Mouse (Mus musculus) cerebral cortex, adult 2 months (tissue): ENCODE results near the gene 2310011J03Rik.

Experiments
- WGBS: fragments of 180-500 bp; shearing (Covaris S2); methylation state at CpG from one replicate; pipeline ENCODE4 v1.1.7; 2018; 5-methylcytosine and 5-hydroxymethylcytosine counted together

2310011J03Rik gene

DNA sequence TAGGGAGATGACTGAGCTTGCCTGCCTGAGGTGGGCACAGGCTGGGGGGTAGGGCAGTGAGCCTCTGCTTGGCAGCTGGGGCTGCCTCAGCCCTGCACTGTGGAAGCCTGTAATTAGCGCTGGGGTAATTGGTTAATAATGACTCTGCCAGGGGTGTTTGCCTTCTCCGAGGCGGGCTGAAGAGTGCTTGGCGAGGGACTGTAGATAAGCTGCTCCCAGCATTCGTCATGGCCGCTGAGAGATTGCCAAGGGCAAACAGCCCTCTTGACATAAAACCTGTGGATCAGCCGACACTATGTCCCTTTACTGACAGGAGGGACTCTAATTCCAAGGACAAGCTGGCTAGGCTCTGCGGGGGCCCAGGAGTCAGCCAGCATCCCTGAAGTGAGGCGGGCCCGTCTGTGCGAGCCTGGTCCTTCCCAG lies 4.0 kb downstream of the 2310011J03Rik start:
- WGBS, result 28% methylated on average over 11 of the region's 11 CpGs

DNA sequence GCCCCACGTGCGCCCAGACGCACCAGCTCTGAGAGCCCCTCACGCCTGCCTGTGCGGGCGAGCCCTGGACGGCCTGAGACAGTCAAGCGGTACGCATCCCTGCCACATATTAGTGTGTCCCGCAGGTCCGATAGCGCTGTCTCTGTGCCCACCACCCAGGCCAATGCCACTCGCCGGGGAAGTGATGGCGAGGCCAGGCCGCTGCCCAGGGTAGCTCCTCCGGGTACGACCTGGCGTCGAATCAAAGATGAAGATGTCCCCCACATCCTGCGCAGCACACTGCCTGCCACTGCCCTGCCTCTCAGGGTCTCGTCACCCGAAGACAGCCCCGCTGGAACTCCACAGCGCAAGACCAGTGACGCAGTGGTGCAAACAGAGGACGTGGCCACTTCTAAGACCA lies 5.0 kb downstream of the 2310011J03Rik start:
- WGBS, result 68% methylated on average over 27 of the region's 27 CpGs

DNA sequence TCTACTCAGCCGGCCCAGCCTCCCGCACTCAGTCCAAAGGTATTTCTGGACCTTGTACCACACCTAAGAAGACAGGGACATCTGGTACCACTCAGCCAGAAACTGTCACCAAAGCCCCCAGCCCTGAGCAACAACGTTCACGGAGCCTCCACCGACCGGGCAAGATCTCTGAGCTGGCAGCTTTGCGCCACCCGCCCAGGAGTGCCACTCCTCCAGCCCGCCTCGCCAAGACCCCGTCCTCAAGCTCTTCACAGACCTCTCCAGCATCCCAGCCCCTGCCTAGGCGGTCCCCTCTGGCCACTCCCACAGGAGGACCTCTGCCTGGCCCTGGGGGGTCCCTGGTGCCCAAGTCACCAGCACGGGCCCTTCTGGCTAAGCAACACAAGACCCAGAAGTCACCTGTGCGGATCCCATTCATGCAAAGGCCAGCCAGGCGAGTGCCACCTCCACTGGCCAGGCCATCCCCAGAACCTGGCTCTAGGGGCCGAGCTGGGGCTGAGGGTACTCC lies 5.8 kb downstream of the 2310011J03Rik start:
- WGBS, result 58% methylated on average over 16 of the region's 16 CpGs

DNA sequence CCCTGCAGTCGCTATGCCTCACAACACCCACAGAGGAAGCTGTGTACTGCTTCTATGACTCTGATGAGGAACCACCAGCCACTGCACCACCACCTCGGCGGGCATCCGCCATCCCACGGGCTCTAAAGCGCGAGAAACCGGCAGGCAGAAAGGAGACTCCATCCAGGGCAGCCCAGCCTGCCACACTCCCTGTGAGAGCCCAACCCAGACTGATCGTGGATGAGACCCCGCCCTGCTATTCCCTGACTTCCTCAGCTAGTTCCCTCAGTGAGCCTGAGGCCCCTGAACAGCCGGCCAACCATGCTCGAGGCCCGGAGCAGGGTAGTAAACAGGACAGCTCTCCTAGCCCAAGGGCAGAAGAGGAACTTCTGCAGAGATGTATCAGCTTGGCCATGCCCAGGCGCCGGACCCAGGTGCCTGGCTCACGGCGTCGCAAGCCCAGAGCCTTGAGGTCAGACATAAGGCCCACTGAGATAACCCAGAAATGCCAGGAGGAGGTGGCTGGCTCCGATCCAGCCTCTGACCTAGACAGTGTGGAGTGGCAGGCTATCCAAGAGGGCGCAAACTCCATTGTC lies 6.6 kb downstream of the 2310011J03Rik start:
- 60% methylated on average over 20 of the region's 20 CpGs for WGBS

DNA sequence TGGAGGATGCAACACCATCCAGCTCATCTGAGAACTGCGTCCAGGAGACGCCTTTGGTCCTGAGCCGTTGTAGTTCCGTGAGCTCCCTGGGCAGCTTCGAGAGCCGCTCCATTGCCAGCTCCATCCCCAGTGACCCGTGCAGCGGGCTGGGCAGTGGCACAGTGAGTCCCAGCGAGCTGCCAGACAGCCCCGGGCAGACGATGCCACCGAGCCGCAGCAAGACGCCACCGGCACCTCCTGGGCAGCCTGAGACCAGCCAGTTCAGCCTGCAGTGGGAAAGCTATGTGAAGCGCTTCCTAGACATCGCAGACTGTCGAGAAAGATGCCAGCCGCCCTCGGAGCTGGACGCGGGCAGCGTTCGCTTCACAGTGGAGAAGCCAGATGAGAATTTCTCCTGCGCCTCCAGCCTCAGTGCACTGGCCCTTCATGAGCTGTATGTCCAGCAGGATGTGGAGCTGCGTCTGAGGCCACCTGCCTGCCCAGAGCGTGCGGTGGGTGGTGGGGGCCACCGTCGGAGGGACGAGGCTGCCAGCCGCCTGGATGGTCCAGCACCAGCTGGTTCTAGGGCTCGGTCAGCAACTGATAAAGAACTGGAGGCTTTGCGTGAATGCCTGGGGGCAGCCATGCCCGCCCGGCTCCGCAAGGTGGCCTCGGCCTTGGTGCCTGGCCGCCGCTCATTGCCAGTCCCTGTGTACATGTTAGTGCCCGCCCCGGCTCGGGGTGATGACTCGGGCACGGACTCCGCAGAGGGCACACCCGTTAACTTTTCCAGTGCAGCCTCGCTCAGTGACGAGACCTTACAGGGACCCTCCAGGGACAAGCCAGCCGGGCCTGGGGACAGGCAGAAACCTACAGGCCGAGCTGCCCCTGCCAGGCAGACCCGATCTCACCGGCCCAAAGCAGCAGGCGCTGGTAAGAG lies 7.5 kb downstream of the 2310011J03Rik start:
- whole genome bisulfite sequencing, result 70% methylated on average over 54 of the region's 54 CpGs

DNA sequence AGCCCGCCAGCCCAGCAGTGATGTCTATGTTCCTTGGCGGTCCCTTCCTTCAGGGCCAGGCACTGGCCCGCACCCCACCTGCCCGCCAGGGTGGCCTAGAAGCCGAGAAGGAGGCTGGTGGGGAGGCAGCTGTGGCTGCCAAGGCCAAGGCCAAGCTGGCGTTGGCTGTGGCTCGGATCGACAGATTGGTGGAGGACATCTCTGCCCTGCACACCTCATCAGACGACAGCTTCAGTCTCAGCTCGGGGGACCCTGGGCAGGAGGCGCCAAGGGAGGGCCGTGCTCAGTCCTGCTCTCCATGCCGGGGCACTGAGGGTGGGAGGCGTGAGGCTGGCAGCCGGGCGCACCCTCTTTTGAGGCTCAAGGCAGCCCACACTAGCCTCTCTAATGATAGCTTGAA lies 8.8 kb downstream of the 2310011J03Rik start:
- WGBS, result 76% methylated on average over 16 of the region's 16 CpGs

DNA sequence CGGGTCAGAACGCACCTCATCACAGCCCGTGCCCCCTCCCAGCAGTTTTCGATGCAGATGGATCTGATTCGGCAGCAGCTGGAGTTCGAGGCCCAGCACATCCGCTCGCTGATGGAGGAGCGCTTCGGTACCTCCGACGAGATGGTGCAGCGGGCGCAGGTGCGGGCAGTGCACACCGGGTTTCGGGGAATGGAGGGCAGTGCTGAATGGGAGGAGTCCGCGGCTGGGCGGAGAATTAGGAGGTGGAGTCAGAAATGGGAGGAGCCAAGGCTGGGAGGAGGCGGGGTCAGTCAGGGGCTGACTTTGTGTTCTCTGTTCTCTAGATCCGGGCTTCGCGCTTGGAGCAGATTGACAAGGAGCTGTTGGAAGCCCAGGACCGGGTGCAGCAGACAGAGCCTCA lies 15.5 kb downstream of the 2310011J03Rik start:
- 43% methylated on average over 25 of the region's 25 CpGs for WGBS

DNA sequence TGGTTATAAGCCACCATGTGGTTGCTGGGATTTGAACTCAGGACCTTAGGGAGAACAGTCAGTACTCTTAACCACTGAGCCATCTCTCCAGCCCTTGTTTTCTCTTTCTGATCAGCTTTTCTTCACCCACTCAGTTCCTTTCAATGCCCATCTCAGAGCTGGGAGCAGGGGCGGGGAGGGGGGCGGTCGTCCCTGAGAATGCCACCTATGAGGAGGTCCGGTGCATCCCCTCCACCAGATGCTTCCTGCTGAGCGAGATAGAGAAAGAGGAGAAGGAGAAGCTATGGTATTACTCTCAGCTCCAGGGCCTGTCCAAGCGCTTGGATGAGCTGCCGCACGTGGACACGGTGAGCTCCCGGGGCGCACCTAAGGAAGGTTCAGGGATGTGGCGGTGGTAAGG lies 15.9 kb downstream of the 2310011J03Rik start:
- WGBS, result 55% methylated on average over 12 of the region's 12 CpGs

DNA sequence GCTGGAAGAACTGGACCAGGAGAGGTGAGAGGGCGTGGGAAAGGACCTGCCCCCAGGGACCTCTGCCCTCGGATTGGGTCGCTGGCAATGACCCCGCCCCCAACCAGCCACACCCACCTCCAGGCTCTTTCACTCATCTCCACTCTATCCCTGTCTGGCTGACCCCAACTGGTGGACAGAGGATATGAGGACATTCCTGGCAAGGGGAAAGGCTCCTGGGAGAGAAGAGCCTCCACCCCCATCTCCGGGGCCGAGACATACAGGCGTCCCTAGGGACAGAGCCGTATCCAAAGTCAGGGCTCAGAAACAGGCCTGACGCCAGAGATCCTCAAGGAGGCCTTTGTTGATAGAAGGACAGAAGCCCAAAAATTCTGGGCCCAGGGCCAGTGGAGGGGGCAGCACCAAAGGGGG lies 17.9 kb downstream of the 2310011J03Rik start:
- WGBS, result 10% methylated on average over 9 of the region's 9 CpGs

DNA sequence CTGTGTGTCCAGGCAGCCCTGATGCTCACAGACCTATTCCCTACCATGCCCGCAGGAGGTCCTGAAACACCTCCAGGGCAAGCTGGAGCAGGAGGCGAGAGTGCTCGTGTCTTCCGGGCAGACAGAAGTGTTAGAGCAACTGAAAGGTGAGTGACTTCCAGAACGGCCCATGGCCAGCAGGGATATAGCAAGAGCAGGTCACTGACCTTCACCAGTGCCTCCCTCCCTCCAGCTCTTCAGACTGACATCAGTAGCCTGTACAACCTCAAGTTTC lies 18.3 kb downstream of the 2310011J03Rik start:
- 49% methylated on average over 5 of the region's 5 CpGs for WGBS

DNA sequence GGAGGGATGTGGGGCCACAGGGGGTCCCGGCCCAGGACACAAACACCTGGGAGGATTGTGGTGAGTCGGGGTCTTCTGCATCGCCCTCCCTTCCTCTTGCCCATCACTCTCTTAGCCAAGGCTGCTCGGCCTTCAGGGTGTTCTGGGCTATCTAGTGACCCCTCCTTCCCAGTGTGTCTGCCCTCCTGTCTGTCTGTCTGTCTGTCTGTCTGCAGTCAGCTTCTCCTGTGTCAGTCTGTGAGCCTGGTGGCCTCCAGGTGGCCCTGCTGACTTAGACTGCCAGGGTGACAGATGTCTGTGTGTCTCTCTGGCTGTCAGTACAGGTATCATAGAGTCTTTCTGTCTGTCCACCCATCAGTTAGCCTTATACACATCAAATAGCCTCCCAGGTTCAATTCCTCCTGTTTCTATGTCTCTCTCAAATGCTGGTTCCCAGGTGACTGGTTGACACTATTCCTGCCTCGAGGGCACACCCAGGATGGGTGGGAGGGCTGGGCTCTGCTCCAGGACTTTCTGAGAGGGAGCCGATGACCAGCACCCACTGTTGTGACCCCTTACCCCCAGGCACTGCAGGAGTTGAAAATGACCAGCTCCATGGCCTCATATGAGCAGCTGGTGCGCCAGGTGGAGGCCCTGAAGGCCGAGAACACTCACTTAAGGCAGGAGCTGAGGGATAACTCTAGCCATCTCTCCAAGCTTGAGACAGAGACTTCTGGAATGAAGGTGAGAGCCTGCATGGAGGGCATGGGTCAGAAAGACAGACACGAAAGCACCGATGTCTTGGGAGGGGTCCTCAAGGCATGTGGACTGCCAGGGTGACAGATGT lies 18.9 kb downstream of the 2310011J03Rik start:
- 48% methylated on average over 9 of the region's 10 CpGs for WGBS

DNA sequence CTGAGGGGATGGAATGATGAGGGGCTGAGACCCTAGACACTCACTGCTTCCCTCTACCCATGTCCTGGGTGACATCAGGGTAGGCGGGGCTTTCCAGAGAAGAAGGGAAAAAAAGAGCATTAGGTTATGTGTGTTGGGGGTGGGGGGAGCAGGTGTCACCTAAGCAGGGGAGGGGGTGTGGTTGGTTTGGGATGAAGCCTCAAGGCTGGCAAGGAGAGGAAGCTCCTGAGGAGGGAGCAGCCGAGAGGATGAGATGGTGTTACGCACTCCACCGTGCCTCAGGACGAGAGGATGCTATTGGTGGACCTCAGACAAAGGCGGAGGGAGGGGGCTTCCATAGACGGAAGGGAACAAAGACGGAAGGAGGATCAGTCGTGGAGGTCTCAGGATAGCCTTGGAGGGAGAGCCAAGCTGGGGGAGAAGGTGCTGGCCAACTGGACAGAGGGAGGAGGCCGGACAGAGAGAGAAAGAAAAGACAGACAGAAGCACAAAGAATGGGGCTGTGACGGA lies 19.6 kb downstream of the 2310011J03Rik start:
- 10% methylated on average over 11 of the region's 11 CpGs for WGBS

DNA sequence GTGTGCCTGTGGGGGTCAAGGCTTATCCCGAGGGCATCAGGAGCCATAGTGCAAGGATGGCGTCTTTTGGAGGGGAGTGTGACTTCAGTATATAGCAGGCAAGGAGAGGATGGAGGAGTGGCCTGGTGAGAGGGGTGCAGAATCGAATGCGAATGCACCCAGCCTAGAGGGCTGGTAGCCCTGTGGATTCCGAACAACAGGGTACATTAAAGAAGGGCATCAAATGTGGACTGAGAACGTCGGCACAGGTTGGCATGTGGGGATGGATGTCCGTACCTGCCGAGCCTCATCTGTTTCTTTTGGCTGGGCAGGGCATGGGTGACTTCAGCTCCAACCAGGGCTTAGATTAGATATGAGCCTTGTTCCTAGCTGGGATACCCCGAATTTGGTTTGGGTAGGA lies 20.5 kb downstream of the 2310011J03Rik start:
- 35% methylated on average over 10 of the region's 10 CpGs for WGBS

DNA sequence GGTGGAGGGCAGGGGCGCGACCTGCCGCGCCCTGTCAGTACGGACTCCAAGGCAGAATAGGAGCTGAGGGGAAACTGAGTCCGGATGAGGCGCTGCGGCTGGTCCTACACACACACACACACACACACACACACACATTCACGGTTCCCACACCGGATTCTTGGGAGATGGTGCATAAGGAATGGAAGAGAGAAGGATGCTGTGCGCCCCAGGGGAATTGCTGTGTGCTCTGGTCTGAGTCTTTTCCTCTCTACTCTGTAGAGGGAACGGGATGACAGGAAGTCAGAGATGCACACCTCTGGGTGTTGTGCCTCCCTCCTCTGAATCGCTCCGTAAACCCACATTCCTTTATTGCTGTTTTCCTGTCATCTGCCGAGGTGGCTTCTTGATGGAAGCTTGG lies 21.0 kb downstream of the 2310011J03Rik start:
- 4% methylated on average over 15 of the region's 15 CpGs for WGBS

DNA sequence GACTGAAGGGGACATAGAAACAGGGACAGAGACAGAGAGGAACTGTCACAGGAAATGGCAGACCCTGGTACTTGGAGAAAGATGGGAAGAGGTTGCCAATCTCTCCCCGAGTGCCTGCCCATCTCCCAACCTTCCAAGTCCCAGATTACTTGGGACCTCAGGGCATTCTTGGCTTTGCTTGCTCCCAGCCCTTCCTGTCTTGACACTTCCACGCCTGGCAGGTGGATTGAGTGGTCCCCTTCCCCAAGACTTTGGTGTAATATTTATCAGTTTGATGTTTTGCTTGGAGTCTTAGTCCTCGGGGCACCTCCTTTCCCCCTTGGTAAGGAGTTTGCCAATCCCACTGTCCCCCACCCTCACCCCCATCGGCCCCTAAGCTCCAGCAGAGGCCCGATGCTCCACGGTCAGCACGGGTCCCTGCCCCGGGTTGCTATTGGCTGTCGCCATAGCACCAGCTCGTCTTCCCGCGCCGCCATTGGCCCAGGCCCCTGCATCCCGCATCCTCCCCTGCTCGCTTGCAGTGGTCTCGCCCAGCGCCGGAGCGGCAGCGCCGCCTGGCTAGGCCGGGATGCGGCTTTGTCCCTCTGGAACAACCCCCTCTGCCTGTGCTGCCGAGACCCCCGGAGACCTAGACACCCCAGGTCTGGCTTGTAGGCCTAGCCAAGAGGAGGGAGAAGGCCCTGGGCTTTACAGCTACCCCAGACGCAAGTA lies 21.6 kb downstream of the 2310011J03Rik start:
- WGBS, result 4% methylated on average over 26 of the region's 26 CpGs

DNA sequence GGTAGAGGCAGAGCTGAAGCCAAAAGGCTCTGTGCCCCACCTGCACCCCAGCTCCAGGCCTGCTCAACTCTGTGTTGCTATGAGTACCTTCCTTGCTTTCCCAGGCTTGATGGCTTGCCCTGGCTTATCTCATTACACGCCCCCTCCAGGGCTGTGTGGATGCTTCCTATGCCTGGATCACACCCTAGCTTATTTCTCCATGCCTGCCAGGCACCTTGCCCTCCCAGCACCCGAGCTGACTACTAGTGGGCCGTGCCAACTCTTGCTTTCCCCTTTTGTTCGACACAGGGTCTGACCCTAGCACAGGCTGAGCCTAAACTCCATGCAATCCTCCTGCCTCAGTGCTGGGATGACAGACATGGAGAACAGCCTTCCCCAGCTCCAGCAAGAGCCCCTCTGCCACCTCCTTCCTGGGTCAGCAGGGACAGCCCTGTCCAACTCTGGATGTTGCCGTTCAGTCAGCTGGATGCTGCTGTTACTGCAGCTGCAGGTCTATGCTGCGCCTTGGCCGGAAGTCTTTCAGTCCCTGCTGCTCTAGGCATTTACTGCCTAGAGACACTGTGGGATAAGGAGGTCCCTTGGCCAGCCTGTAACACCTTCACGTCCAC lies 22.7 kb downstream of the 2310011J03Rik start:
- 37% methylated on average over 8 of the region's 8 CpGs for WGBS

DNA sequence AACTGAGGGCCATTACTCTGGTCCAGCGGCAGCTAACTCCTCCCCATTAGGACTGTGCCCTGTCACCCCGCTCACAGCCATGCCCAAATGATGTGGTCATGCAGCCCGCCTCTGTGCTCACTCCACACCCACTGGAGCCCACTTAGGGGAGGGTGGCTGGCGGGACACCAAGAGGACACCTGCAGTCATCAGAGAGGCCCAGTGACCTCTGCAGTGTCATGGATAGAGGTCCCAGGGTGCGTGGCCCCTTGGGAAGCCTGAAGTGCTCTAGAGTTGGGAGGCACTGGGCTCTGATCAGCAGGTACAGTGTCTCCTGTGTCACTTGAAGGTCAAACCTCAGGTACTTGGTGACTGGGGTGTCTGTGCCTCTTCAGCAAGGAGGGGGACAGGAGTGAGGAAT lies 23.5 kb downstream of the 2310011J03Rik start:
- WGBS, result 75% methylated on average over 5 of the region's 5 CpGs

DNA sequence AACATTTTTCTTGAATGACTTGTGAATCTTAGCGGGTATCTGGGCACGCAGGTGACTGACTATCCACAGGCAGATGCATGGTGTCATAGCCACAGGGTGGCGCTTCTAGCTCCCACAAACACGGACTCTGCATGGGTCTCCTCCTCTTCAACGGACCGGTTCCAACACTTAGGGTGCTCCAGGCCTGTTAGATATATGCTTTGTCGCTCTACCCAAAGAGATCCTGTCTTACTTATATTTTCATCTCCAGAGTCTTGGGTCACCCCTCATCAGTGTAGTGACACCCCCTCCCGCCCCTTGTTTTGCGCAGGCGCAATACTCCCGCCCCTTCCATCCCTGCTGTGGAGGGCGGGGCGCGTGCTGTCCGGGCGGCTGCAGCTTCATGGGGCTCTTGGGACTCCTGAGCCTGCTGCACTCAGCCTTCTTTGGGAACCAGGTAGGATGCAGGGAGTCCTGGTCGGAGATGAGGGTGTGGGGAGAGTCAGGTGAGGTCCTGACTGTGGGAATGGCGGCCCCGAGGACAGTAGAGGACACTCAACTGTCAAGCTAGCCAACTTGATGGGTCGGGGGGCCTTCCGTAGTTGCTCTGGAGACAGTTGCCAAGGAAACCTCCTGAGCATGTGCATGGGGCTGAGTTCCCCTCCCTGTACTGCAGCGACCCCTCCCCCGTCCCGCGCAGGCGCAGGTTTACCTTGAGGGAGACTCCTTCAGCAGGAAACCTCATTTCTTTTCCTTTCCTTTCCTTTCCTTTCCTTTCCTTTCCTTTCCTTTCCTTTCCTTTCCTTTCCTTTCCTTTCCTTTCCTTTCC lies 24.5 kb downstream of the 2310011J03Rik start, which contains the start of gene Apc2:
TSS of gene Apc2 (plus strand) at position 360 of the 808 bp plus-strand sequence.
- WGBS, result under 1% methylated on average over 26 of the region's 26 CpGs

DNA sequence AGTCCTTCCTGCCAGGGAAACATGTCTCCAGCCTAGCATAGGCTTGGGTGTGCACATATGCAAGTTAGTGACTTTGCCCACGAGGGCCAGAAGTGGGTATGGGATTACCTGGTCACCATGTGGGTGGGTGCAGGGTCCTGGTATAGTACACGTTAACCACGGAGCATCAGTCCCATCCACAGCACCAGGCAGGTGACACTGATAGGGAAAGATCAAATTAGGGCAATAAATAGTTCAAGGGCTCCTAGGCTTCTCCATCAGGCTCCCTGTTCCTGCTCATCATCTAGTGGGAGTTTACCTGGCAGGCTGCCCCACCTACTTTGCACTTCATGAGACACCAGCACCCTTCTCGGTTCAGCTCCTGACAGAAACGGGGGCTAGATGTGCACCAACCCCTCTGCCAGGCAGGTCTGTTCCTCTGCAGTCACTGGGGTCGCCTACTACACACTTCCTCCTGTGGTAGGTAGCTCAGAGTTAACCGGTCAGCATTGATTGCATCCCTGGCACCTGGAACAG lies 25.5 kb downstream of the 2310011J03Rik start:
- 39% methylated on average over 7 of the region's 7 CpGs for WGBS

DNA sequence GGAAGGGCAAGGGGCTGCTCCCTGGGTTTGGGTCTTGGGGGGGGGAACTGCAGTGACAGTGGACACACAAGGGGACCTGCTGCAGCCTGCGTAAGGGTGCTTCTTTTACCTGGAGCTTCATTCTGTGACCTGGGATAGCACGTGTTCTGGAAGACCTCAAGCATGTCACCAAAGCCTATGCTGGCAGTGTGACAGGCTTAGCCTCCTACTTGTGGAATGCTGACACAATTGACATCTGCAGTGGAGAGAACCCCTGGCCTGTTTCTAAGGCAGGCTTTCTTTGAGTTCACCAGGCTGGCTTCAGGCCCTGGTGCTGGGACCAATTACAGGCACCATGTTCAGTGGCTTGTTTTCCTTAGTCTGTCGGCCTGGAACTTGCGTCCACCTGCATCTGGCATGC lies 26.0 kb downstream of the 2310011J03Rik start:
- WGBS, result 51% methylated on average over 4 of the region's 4 CpGs
